Mouse (Mus musculus): ENCODE measurements around the gene Padi6.

Gene Padi6

GRCm38 (mm10) chr4:140707615-140708014 lies 34.8 kb downstream of the Padi6 start:
- DNase-seq (ENCODE audit: low spot score): no peak

- DNase-seq (ENCODE audit: low spot score): no peak
Measured at GRCm38 (mm10) chr4:140704166-140704565, 38.3 kb downstream of the Padi6 start.

GRCm38 (mm10) chr4:140703636-140704035 lies 38.8 kb downstream of the Padi6 start:
- DNase-seq (ENCODE audit: low spot score): no peak

DNA sequence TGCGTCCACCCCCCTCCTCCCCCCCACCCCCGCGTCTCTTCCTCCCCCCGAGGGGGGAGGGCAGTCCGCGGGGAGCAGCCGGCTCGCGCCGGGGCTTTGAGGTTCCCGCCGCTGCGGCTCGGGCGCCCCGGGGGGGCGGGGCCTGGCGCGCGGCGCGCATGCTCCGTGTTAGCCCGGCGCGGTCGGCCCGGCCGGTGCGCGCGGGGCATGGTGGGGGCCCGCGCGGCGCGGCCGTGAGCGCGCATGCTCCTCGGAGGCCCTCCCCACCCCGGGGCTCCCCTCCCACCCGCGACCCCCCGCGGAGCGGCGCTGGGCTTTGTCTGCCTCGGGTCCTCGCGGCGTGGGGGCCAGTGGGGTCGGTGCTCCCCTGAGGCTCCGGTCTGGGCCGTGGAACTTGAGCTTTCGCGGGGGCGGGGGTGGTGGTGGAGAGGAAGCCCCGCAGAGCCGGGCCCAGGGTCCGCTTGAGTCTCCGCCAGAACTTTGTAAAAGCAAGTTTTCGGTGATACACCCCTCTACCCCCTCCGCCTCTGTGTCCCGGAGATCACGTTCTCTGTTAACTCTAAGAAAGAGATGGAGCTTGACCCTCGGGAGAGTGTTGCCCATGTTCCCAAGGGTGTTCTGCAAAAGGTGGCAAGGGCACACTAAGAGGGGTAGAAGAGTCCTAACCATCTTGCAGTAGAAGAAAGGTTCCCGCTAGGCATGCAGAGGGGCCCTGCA lies 39.7 kb downstream of the Padi6 start:
- peak; percentile 90 for DNase-seq (ENCODE audit: low spot score)

DNA sequence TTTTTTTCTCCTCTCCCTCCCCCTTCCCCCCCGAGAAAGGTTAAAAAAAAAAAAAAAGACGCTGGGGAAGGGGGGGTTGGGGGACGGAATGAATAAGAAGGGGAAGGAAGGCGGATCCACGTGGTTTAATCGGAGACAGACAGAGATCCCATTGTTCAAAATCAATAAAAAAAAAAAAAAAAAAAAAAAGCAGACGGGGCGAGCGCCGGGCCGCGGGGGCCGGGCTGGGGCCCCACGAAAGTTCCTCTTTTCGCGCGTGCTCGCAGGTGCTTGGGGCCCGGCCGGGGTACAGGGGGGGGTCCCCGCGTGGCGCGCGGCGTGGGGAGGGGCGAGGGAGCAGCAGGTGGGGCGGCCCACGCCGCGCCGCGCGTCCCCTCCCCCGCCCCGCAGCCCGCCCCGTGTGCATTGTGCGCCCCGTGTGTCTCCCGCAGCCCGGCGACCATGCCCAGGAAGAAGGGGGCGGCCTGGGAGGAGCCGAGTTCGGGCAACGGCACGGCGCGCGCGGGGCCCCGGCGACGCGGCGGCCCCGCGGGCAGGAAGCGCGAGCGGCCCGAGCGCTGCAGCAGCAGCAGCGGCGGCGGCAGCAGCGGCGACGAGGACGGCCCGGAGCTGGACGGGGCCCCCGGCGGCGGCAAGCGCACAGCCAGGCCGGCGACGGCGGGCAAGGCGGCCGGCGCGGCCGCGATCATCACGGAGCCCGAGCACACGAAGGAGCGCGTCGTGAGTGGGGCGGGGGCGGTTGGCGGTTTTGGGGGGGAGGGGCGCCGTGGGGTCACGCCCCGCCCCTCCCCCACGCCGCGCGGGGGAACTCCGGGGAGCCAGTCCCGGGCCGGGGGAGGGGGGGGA lies 40.5 kb downstream of the Padi6 start:
- DNase-seq (ENCODE audit: low spot score): peak; percentile 49

GRCm38 (mm10) chr4:140701049-140701715 lies 41.3 kb downstream of the Padi6 start:
- peak; percentile 83 for DNase-seq (ENCODE audit: low spot score)

DNA sequence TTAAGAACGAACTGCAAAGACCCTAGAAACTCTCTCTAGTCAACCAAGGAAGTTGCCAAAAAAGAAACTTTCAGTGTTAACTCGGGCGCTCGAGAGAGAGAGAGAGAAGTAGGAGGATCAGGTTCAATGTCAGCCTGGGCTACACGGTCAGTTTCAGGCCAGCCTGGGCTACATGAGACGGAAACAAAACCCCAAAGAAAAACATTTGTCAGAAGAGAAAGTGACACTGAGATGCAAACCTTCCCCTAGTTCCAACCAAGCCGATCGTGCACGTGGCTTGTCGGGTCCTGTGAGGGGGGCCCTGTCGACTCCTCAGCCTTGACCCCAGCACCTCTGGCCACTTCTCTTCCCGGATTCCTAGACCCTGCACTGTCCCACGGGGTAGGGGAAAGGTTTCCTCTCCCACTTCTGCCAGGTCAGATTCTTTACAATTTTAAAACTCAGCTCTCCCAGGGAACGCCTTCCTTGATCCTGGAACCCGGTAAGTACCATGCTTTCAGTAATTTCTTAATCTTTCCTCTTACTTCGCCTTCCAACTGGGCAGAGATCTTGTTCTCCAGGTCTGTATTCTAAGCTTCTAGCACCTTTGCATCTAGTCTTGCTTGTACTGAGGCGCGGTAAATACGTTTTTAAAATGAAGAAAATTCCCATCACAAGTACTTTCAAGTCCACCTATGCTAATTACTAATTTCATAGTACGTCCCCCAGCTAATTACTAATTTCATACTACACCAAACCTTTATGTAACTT lies 42.0 kb downstream of the Padi6 start, which contains the start of gene Rcc2:
Gene Rcc2, plus strand, starts transcription at position 273 of the 750 bp plus-strand sequence.
- no peak for DNase-seq (ENCODE audit: low spot score)

- peak; percentile 64 for DNase-seq (ENCODE audit: low spot score)
Measured at GRCm38 (mm10) chr4:140699441-140700127, 42.9 kb downstream of the Padi6 start.

DNA sequence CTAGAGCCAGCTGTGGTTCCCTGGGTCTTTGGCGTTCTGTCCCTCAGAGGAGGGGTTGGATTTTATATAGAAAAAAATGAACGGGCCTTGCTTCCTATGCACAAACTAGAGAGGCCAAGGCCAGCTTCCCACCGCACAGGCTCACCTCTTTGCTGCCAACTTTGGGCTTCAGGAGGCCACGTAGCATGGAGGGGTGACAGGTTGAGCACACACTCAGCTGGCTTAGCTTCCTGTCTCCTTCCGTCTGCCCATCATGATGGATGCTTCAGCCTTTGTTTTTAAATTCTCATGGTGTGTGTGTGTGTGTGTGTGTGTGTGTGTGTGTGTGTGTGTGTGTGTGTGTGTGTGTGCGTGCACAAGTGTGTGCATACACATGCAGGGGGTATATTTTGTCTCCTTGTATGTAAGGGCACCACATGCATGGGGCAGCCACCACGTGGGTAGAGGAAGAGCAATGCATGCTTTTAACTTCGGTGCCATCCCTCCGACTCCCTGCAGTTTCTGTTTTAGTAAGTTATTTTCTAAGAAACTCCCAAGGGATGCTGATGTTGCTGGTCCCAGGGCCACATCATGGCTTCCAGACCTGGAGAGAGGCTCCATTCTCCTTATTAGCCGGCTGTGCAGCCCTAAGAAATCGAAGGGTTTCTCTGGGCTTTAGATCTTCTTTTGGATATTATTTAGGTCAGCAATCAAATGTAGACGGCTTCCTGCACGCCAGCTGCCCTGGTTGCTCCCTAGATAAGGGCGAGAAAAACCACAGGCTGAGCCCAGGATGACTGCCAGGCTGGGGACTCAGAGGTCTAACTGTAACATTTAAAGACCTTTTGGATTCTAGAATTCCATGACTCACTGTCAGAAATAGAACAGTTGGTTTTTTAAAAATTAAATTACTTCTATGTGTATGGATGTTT lies 46.5 kb downstream of the Padi6 start:
- no peak for DNase-seq (ENCODE audit: low spot score)

DNA sequence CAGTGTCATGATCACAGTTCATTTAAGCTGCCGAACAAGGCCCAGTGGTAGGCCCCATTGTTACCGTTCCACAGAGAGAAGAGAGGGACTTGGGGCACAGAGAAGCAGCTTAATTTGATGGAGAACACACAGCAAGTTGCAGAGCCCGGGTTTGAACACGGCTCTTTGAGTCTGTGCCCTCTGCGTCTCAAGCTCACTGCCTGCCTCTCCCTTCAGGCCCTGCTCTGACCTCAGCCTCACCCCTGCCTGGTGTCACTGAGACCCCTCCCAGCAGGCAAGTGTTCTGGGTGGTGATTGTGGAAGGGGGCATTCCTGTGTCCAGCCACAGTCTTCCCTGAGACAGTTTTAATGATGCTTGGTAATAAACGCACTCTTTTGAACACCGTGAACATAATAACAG lies 47.3 kb downstream of the Padi6 start:
- no peak for DNase-seq (ENCODE audit: low spot score)

- DNase-seq (ENCODE audit: low spot score): no peak
Measured at GRCm38 (mm10) chr4:140694551-140695060, 47.8 kb downstream of the Padi6 start.

GRCm38 (mm10) chr4:140693513-140693912 lies 48.9 kb downstream of the Padi6 start:
- no peak for DNase-seq (ENCODE audit: low spot score)

- DNase-seq (ENCODE audit: low spot score): no peak
Measured at GRCm38 (mm10) chr4:140691481-140691880, 51.0 kb downstream of the Padi6 start.

- no peak for DNase-seq (ENCODE audit: low spot score)
Measured at GRCm38 (mm10) chr4:140689873-140690655, 52.4 kb downstream of the Padi6 start.

DNA sequence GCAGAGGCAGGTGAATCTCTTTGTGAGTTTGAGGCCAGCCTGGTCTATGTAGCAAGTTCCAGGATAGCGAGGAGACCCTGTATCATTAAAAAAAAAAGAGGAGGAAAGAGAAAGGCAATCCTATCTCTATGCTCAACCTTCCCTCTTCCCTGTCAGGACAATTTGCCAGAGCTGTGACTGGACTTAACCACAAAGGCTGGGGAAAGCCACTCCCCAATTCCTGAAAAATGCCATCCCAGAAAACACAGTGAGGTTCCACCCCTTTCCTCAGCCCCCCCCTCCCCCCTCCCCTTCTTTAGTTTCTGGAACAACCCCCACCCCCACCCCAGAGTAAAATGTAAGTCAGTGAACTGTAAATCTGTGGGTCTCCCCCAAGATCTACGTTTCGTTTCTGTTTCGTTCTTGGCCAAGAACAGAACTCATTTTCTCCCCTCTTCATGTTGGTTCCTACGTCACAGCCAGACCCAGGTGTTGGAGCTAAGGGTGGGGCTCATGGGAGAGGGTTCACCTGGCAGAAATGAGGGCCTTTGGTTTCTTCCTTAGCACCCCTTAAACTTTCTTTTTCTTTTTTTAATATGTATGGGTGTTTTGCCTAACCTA lies 53.5 kb downstream of the Padi6 start:
- DNase-seq (ENCODE audit: low spot score): no peak

DNA sequence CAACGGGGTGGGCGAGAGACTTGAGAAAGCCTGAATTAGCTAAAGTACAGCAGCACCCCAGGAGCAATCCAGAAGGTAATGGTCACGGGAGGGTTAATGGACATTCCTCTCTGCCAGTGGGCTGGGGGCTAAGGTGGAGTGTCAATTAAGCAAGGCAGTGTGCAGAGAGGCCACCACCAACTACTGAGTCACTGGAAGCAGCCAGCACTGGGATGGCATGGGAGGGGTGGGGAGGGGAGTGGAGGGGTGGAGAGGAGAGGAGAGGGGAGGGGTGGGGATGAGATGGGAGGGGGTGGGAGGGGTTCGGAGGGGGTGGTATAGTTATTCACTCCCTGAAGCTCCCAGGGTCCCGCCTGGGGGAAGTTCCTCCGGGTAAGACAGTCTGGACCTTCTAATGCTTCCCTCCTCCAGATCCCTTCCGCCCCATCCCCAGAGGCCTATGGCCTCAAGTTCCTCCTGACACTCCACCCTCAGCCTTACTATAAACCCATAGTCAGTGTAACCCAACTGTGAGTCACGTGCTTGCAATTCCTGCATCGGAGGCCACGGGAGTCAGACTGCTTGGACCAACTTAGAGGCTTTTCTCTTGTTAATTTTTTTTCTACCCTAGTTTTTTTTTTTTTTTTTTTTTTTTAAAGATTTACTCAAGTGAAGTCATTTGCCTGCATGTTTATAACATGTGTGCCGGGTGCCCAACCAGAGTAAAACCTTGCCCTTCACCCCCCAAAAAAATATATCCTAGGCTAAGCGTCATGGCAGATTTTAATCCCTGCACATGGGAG lies 54.2 kb downstream of the Padi6 start:
- DNase-seq (ENCODE audit: low spot score): no peak

DNA sequence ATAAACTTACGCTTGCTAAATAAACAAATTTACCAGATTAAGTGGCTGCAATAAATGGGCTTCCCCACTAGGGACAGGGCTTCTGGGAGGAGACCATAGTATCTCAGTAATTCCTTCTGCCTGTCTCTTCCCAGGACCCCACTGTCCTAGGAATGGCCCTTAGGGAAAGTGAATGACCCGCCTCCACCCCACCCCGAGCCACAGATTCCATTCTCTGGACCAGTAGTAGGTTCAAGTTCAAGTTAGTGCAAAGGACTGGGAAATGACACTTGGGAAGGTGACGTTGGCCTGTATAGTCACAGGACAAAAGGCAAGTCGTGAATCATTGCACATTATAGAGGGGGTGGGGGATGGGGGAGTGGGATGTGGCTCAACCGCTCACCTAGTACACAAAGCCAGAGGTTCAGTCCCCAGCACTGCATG lies 57.6 kb downstream of the Padi6 start:
- DNase-seq (ENCODE audit: low spot score): no peak
